Mouse (Mus musculus) cerebellum, postnatal 14 days (tissue): ENCODE measurements at regions not wholly inside any gene's neighbourhood (a gene's known extent, or its start where the extent isn't known, plus 50 kb on each side); places are given as distances from the start of the nearest gene placed in this dataset.

Source experiments
- DNase-seq, 2 experiments: peaks; one replicate each; pipeline ENCODE4 v3.0.0; 2021; ENCODE audit warnings: mixed read lengths in 2 of 2

DNA sequence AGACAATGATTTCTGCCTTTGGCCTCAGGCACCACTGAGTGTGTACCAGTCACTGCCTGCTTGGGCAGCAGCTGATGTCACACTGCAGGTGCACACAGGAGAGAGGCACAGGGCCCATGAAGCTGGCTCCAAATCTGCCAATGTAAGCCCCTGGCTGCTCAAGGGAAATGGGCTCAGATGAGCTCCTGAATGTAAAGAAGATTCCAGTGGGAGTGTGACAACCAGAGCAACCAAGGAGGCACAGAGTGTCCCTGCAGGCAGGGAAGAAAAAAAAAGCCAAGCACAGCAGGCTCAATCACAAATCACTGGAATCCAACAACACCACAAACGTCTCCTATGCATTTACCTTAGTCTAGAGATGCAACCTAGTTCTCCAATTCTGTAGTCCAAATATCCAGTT lies 151.2 kb upstream of the Tox3 start:
- no peak for DNase-seq

DNA sequence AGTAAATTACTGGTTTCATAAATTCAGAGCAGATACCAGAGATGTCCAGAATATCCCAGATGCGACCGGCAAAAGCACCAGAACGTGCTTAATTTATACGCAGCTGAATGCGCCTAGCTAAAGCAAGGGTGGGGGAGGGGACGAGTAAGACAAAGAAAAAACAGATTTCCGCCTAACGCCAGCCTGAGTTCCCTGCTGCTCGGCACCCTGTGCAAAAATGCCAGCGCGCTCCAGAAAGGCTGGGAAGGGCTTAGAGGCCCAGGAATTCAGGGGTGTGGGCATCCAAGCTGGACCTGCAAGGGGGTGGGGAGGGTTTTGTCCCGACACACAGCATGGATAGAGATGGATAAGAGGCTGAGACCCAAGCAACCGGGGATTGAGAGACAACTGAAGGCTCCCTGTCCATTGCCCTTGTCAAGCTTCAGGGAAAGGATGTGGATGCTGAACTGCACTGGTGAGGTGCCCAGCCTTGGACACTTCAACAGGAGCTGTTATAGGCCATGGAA lies 148.6 kb upstream of the Tox3 start:
- peak; percentile 51 for DNase-seq

DNA sequence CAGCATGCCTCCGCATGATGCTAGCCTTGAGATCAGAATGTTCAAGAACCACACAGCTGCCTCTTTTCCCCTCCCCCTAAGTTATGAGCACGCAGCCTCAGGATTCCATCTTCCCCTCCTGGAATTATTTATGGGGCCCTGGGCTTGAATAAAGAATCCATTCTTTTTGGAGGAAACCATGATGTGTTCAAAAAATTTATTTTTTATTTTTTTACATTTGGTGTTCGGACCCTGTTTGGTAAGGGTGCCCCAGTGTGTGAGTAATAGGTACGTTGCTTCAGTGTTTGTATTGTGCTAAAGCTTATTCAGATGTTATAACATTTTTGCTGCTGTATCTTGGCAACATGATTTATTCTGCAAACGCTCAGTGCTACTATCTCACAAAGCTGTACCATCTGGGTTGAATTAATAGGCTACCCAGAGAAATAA lies 147.8 kb upstream of the Tox3 start:
- DNase-seq = no peak

DNA sequence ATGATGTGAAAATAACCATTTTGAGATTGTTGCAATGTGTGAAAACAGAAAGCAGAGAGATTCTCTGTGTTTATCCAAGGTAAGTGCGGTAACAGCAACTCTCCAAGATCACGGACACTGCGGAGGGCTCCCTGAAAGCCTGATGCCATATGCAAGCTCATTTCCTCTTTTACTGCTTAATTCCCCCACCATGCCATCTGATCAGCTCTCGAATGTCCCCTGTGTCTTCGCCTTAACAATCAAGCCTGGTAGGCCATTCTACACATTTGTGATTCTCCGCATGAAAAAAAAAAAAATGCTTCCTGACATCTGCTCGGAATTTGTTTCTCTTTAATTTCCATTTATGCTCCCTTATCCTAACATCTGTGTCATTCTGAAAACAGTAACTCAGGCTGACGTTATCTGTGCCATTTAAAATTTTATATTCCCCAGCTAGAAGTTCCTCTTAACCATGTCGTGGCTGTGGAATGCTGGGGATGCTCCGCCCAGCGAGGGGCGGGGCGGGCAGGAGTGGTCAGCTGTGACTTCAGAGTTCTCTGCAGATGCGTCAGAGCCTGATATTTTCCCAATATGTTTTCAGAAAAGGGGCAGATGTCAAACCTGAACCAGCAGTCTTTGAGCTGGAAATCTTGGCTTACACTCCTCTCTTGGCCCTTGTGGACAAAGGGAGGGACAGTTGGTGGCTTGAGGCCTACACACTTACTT lies 144.5 kb upstream of the Tox3 start:
- DNase-seq = no peak

DNA sequence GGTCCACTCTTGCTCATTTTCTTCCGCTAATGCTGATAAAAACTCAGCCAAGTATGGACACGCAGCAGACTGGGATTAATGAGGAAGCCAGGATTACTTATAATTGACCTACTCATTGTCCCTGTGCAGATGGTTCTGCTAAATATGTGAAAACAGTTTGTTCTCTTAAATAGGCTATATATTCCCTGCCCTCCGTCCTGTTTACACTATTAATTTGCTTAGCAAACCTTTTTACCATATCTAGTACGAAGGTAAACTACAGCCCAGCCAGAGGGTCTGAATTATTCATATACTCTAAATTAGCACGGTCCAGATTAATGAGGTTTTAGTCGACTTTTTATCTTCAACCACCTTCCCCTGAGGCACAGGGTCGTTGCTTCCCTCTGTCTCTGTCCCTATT lies 143.5 kb upstream of the Tox3 start:
- DNase-seq = no peak

DNA sequence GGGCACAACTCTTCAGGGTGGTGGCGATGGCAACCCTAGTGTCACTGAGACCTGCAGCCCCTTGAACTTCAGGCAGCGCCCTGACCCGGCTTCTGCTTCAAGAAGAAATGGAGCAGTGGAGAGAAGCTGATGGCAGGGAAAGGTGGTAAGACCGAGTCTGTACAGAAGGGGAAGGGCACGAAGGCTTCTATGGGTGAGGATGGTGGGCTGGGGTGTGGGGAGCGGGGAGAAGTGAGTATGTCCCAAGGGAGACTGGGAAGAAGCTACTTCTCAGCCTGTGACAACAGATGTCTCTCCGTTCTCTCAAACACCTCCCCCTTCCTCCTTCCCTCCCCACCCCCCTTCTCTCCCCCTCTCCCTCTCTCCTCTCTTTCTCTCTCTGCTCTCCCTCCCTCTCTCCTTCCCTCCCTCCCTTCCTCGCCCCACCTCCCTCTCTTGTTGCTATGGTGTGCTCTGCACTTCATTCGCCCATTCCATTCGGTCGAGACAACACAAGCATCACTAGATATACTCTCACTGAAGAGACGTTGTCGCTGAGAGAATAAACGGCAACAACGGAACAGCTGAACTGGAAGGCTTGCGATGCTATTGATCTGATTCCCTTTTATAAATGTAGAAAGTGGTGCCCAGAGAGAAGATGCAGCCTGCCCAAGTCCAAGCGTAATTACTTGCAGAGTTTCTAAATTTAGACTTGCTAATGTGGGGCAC lies 142.7 kb upstream of the Tox3 start:
- peak in 1 of 2 experiments; percentile 27 for DNase-seq

DNA sequence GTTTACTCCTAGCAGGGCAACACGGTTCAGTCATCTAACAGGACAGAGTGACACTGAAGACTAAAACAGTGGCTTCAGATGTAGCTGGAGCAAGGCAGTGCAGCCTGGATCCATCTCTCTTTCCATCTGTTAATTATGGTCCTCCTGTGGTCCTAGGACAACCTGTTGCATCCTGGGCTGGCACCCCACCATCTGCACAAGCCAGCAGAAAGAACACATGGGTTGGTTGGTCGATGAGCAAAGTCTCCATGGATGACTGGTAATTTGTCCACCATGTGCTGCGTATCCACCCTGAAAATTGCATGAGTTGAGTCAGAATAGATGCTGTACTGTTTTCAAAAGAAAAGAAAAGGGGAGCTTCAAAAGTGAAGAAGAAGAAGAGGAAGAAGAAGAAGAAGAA lies 138.4 kb upstream of the Tox3 start:
- peak; percentile 65 to 75 for DNase-seq

DNA sequence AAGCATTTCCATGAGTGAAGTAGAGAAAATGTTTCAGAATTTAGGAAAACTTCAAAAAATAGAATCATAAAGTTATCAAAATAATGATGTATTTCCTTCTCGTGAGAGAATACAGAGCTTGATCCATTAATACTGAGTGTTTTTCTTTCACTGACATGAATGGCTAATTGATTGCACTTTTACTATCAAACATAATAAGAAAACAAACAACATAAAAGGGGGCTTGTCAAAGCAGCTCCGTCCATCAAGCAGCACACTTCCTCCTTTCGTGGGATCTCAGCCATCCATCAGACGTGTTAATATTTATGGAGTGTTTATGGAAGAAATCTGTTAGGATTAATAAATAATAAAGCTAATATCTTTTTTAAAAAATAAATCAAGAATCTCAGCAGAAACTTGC lies 130.0 kb upstream of the Tox3 start:
- DNase-seq = no peak

DNA sequence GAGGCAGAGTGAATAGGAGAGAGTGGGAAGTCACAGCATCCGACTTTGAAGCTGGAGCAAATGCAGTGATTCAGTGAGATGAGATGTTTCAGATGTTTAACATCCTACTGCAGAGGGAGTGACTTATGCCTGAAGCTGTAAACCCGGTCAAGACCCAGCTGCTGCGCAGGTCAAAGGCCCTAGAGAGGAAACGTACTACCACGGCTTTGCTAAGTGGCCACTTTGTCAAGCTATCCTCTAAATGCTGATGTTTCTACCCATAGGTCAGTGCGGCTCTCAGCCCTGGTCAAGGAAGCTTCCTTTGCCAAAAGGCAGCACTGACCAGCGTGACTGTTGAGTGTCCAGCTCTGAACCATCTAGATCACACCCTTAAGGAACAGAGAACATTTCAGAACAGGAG lies 125.9 kb upstream of the Tox3 start:
- no peak for DNase-seq

DNA sequence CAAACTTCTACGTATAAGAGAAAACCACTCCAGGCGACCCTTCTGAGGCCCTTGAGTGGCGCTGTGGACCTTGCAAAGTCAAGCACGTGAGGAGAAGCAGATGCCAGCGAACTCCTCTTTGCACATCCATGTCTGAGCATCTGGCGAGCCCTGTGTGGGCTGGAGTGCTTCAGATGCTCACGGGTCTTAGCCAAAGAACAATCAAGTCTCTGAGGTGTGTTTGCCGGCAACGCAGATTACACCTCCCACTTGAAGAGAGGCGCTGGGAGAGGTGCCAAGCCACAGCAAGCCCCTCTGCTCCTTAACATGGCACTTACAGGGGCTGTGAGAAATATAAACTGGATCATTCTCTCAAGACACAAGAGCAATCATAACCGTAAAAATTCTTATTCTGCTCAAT lies 122.7 kb upstream of the Tox3 start:
- peak; percentile 34 to 46 for DNase-seq

DNA sequence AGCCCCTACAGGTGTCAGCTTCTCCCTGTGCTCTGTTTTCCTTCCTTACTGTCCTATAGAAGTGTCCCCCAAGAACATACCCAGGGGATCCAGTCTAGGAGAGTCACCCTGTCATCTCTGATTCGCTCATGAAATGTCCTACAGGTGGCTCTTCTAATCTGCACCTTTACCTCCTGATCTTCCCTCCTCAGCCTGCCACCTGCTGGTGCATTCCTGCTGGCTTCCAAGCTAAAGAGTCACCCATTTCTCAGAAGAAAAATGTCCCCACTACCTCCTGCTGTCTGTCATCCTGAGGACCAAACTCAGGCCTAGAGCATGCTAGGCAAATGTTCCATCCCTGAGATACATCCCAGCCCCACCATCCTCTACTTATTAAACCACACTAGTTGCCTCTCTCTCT lies 115.6 kb upstream of the Tox3 start:
- DNase-seq = no peak

DNA sequence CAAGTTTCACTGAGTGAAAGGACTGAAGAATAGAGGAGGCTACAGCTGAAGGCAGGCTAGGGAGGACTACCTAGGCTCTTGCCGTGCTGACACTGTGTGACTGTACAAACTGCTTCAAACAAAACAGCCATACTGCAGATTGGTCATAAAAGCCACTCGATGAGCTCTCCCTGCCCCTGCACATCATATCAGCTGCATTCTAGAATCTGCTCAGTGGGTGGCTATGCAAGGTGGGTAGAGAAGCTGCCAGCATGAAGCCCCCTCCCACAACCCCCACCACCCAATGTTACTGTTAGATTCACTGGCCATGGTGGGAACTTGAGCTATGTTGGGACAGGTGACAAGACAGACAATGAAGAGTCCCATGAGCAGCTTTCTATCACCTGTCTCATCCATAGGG lies 107.2 kb upstream of the Tox3 start:
- DNase-seq = no peak

DNA sequence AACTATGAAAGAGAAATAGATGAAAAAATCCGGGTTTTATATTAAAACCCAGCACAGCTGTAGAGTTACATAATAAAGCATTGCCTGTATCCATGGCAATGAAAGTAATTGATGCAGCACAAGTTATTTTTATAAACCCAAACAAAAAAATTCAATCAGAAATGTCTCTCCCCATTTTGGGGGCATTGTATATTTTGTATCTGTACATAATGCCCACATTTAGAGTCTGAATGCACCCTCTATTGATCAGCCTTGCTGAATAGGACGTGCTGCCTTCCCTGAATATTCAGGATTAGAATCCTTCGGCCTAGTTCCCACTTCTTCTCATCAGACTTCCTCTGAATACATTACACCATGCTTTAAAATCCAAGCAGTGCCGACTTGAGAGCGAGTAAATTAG lies 106.0 kb upstream of the Tox3 start:
- no peak for DNase-seq

DNA sequence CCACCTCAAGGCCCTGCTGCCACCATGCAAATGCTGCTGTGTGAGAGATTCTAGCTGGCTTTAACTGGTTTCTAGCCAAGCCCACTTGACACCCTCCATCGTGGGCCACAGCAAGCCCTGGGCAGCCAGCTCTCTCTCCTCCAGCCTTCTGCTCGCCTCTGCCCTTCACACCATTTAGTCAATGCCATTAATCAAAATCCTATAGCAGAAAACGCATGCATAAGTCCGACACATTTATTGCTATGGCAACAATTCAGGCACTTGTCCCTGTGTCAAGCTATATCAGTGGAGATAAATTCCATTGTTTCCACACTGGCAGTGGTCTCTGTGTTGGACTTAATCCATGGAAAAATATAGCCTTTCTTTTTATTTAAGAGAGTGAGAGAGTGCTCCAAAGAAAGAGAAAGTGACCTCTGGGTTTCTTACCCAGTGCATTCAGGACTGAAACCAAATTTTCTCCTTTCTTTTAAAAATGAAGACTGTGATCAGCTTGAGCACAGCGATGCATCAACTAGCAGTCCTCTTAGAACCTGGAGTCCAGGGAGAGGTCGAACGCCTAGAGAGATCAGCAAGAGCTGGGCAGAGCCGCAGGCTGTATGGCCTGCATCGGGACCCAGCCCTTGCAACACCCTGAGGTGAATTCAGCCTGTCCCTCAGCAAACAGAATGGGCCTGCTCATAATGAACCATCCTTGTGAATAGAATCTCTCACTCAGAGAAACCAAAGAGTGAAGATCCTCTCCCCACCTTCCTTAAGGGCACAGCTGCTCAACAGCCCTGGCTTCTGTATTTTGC lies 93.1 kb upstream of the Tox3 start:
- DNase-seq = no peak

DNA sequence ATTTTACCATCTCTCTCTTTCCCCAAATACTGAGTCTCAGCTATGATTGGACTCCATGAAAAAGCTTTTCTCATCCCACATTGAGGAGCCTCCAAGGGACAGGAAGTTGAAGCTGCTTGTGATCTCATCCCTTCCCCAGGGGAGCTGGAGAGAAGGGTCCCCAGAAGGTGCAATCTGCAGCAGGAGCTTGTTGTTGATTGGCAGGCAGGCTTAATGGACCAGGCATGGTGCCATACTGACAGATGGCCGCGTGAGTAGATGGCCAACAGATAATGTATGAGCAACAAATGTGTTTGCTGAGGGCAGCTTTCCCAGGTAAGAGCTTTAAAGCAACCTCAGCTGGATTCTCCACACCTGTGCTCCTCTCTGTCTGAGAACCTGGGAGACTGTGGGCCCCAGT lies 65.9 kb upstream of the Tox3 start:
- DNase-seq = peak; percentile 86 to 89
